Mouse (Mus musculus) brain, embryonic 14.5 days (tissue): Measurements from ENCODE around the gene Gtf3a.

Source experiments
- CTCF ChIP-seq: fragments of 200-500 bp; IDR thresholded peaks from 2 replicates; pipeline ENCODE4 v1.5.1; 2012; ENCODE audit warnings: inconsistent platforms, mild to moderate bottlenecking, moderate library complexity, borderline replicate concordance; ENCODE audit not compliant: insufficient read depth, insufficient read length; ENCODE audit errors: extremely low read depth
- POLR2A ChIP-seq: fragments of 200-500 bp; IDR thresholded peaks from 2 replicates; pipeline ENCODE4 v1.6.1; 2012; ENCODE audit warnings: mild to moderate bottlenecking, inconsistent platforms, borderline replicate concordance; ENCODE audit not compliant: poor library complexity, insufficient read depth, insufficient read length, severe bottlenecking; ENCODE audit errors: extremely low read depth

DNA sequence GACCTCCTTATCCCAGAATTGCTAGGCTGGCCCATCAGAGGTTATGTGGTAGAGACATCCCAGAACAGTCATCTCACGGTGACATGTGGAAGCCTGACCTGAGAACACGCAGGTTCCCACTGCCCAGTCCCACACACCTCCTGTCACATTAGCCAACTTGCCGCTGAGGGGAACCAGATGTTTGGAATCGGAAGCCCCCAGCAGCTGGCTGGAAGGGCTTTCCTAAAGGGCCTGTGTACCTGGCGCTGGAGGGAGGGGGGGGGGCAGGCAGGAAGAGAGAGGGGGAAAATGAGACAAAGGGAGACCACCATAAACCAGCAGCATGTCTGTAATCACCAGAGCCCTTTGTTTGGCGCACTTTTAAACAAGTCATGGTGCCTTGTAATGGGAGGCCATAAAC is 28.6 kb upstream of the Gtf3a start:
- TF ChIP-seq CTCF (no peak), POLR2A (no peak)
